Mouse (Mus musculus) thymus, adult 2 months (tissue): ENCODE data around the gene Ybey. TPM values are rescaled to one million over a fixed set of nuclear protein-coding genes. Genes with fewer than 3 reads are reported as not detected.

Source experiments
- DNase-seq: peaks from one replicate; pipeline ENCODE4 v3.0.0; 2021
- H3K27ac ChIP-seq: fragments of 200-500 bp; 2 replicates; pipeline ENCODE4 v1.5.1; 2012; ENCODE audit warnings: low read length, control low read depth; ENCODE audit not compliant: control insufficient read depth, insufficient read depth
- H3K27me3 ChIP-seq: fragments of 200-500 bp; 2 replicates; pipeline ENCODE4 v1.6.1; 2012; ENCODE audit warnings: mild to moderate bottlenecking, low read length, moderate library complexity, mixed read lengths; ENCODE audit not compliant: control insufficient read depth, insufficient read depth
- H3K36me3 ChIP-seq: fragments of 200-500 bp; 2 replicates; pipeline ENCODE4 v1.6.1; 2012; ENCODE audit warnings: mild to moderate bottlenecking, low read length, moderate library complexity; ENCODE audit not compliant: control insufficient read depth, insufficient read depth
- H3K4me1 ChIP-seq: fragments of 200-500 bp; replicated peaks from 2 replicates; pipeline ENCODE4 v1.6.1; 2012; ENCODE audit warnings: low read length; ENCODE audit not compliant: control insufficient read depth, insufficient read depth
- H3K4me3 ChIP-seq: fragments of 200-500 bp; 2 replicates; pipeline ENCODE4 v1.5.1; 2012; ENCODE audit warnings: mild to moderate bottlenecking, low read length, control low read depth, moderate library complexity; ENCODE audit not compliant: control insufficient read depth, insufficient read depth
- CTCF ChIP-seq: fragments of 200-500 bp; IDR thresholded peaks from 2 replicates; pipeline ENCODE4 v1.5.1; 2012; ENCODE audit warnings: mild to moderate bottlenecking, control low read depth, low read length, moderate library complexity, borderline replicate concordance; ENCODE audit not compliant: control insufficient read depth, poor library complexity, insufficient read depth; ENCODE audit errors: extremely low read depth
- POLR2A ChIP-seq: fragments of 200-500 bp; IDR thresholded peaks from 2 replicates; pipeline ENCODE4 v1.6.1; 2012; ENCODE audit warnings: mild to moderate bottlenecking, low read length, control low read depth, moderate library complexity; ENCODE audit not compliant: control insufficient read depth, poor library complexity, insufficient read depth; ENCODE audit errors: extremely low read depth
- WGBS: fragments of 180-500 bp; shearing (Covaris S2); methylation state at CpG from one replicate; pipeline ENCODE4 v1.1.7; 2018; 5-methylcytosine and 5-hydroxymethylcytosine counted together
- polyA plus RNA-seq: library from polyadenylated mRNA; depleted of rRNA; stranded (reverse); fragments of >200 nt; gene quantifications from 2 replicates; pipeline ENCODE4 v1.2.3, GENCODE M21; 2012; rRNA removed

The Ybey gene
- polyA plus RNA-seq, 1 experiment: 4.1 TPM

- Histone ChIP-seq H3K4me3 (no peak overlapping the region), H3K36me3 (peaks cover 84% of the 10 kb centered on the region), H3K27me3 (no peaks in the 10 kb centered on the region), H3K4me1 (no peaks in the 10 kb centered on the region), H3K27ac (no peak overlapping the region)
- no peak for DNase-seq
- no peak for TF ChIP-seq POLR2A
- no peak for TF ChIP-seq CTCF
- 97% methylated on average over 11 of the region's 11 CpGs for WGBS
Observed at GRCm38 (mm10) chr10:76433925-76434324, 35.0 kb downstream of the Ybey start.

GRCm38 (mm10) chr10:76425674-76426073, 43.2 kb downstream of the Ybey start:
- TF ChIP-seq POLR2A (no peak), CTCF (no peak)
- H3K36me3 ChIP-seq: peaks cover 91% of the 10 kb centered on the region
- H3K4me1 ChIP-seq: no peaks in the 10 kb centered on the region
- WGBS: 96% methylated on average over 7 of the region's 7 CpGs
- no peaks in the 10 kb centered on the region for H3K27me3 ChIP-seq
- H3K4me3 ChIP-seq: no peak overlapping the region
- no peak overlapping the region for H3K27ac ChIP-seq
- DNase-seq: no peak

GRCm38 (mm10) chr10:76416811-76417210, 52.1 kb downstream of the Ybey start:
- no peak for DNase-seq
- H3K27ac ChIP-seq: no peak overlapping the region
- TF ChIP-seq CTCF (no peak), POLR2A (no peak)
- H3K36me3 ChIP-seq: peaks cover 86% of the 10 kb centered on the region
- H3K27me3 ChIP-seq: no peaks in the 10 kb centered on the region
- no peak overlapping the region for H3K4me3 ChIP-seq
- 95% methylated on average over 12 of the region's 12 CpGs for WGBS
- no peaks in the 10 kb centered on the region for H3K4me1 ChIP-seq

Other genes starting within 250 kb of the Ybey start
- gene Prmt2, start 231.2 kb downstream of the Ybey start, polyA plus RNA-seq: 18.6 and 25.0 TPM in 2 replicates
- 0.66 and 1.2 TPM in 2 replicates for gene S100b, start 215.3 kb downstream of the Ybey start, polyA plus RNA-seq
- gene Dip2a, start 123.8 kb downstream of the Ybey start, polyA plus RNA-seq: 8.1 and 8.4 TPM in 2 replicates
- not detected in 2 replicates for gene AC141477.1, start 28.7 kb downstream of the Ybey start, polyA plus RNA-seq
- gene Pcnt, start 26.3 kb downstream of the Ybey start, polyA plus RNA-seq: 41.7 and 47.7 TPM in 2 replicates
- 0.61 and 0.62 TPM in 2 replicates for gene 2610028H24Rik, start 20.0 kb downstream of the Ybey start, polyA plus RNA-seq
- 43.9 and 45.7 TPM in 2 replicates for gene Mcm3ap, start 187 bp downstream of the Ybey start, polyA plus RNA-seq
- 17.8 and 24.1 TPM in 2 replicates for gene Lss, start 62.5 kb upstream of the Ybey start, polyA plus RNA-seq
- gene Spatc1l, start 93.2 kb upstream of the Ybey start, polyA plus RNA-seq: 0.11 and 0.12 TPM in 2 replicates
- gene Ftcd, start 106.5 kb upstream of the Ybey start, polyA plus RNA-seq: 0.03 and 0.83 TPM in 2 replicates
- gene Col6a2, start 154.5 kb upstream of the Ybey start, polyA plus RNA-seq: 43.7 and 47.2 TPM in 2 replicates